Mouse (Mus musculus) megakaryocyte, embryonic 14.5 days (primary cell): ENCODE data around the gene Dcun1d4.

Experiments used
- FLI1 ChIP-seq: IDR thresholded peaks from 2 replicates; pipeline ENCODE4 v1.6.1; 2012; ENCODE audit warnings: low read length, inconsistent platforms, mixed read lengths
- GATA1 ChIP-seq: IDR thresholded peaks from 3 replicates; pipeline ENCODE4 v1.6.1; 2012; ENCODE audit warnings: mixed read lengths, low read length, inconsistent platforms, borderline replicate concordance

GRCm38 (mm10) chr5:73511074-73511473, 30.3 kb downstream of the Dcun1d4 start:
- TF ChIP-seq GATA1 (no peak), FLI1 (no peak)
